Mouse (Mus musculus) layer of hippocampus, postnatal 36 days (tissue): ENCODE results near the gene Gm12794. TPM values are rescaled to one million over a fixed set of nuclear protein-coding genes. Genes with fewer than 3 reads are reported as not detected.
"Not testable (repeated sequence)": the region's sequence is repeated elsewhere in the genome, so short reads cannot be mapped to it uniquely, and the experiment has no call there.

Experiments used
- DNase-seq, 2 experiments: peaks; one replicate each; pipeline ENCODE4 v3.0.0; 2022
- total RNA-seq, 2 experiments: library from RNA; stranded (reverse); gene quantifications; 2 replicates each; pipeline ENCODE4 v1.2.3; 2021

Gm12794 gene
- total RNA-seq, result not detected

GRCm38 (mm10) chr4:101940107-101940506 is at the start of gene Gm12794:
Gm12794 (plus strand) TSS chr4:101940407.
- not testable (repeated sequence) for DNase-seq

GRCm38 (mm10) chr4:101893656-101894420 is 46.4 kb upstream of the Gm12794 start, which contains the start of gene C130073F10Rik:
C130073F10Rik (minus strand) TSS chr4:101893789.
- no peak for DNase-seq

- DNase-seq, result not testable (repeated sequence)
These were observed 31.4 kb upstream of the Gm12794 start, which contains the start of gene Gm12800 for GRCm38 (mm10) chr4:101908821-101909220. Gm12800 (plus strand) TSS chr4:101909121.

GRCm38 (mm10) chr4:101980949-101981348 is 40.7 kb downstream of the Gm12794 start, which contains the start of gene Gm12790:
Gm12790 (minus strand) TSS chr4:101981049.
- not testable (repeated sequence) for DNase-seq

GRCm38 (mm10) chr4:101985678-101986077 is 45.5 kb downstream of the Gm12794 start:
- no peak for DNase-seq

GRCm38 (mm10) chr4:101986326-101986725 is 46.1 kb downstream of the Gm12794 start, which contains the start of gene Gm12789:
Gm12789 (plus strand) TSS chr4:101986626.
- DNase-seq, result not testable (repeated sequence)

Other genes starting within 250 kb of the Gm12794 start
- gene Lepr, start 223.0 kb upstream of the Gm12794 start, total RNA-seq, result 1 to 10 TPM; 1.9 to 3.0 TPM
- gene B020004J07Rik, start 96.4 kb upstream of the Gm12794 start, total RNA-seq, result not detected
- gene C130073F10Rik, start 46.6 kb upstream of the Gm12794 start, total RNA-seq, result not detected
- not detected for gene Gm12800, start 31.3 kb upstream of the Gm12794 start, total RNA-seq
- not detected for gene Gm12790, start 40.6 kb downstream of the Gm12794 start, total RNA-seq
- not detected for gene Gm12789, start 46.2 kb downstream of the Gm12794 start, total RNA-seq
- gene Pde4b, start 147.1 kb downstream of the Gm12794 start, total RNA-seq, result 10 to 100 TPM; 65.7 to 71.9 TPM